Mouse (Mus musculus): ENCODE measurements around the gene H2-Ke6. TPM values are rescaled to one million over a fixed set of nuclear protein-coding genes. Genes with fewer than 3 reads are reported as not detected.

H2-Ke6 gene
- polyA plus RNA-seq, 1 experiment from 2014 or later: 57.7 TPM

- no peaks in the 10 kb centered on the region for H3K9me3 ChIP-seq (ENCODE audit: control insufficient read depth, low read length)
- H3K27ac ChIP-seq (replicated peaks in 1 of 2; ENCODE audit: control insufficient read depth in 1 of 2, insufficient read depth in 1 of 2, low read depth in 2 of 2, low read length in 2 of 2): no peak overlapping the region
- peaks cover 34% of the 10 kb centered on the region for H3K36me3 ChIP-seq (ENCODE audit: control insufficient read depth, insufficient read depth, low read length)
- ATAC-seq (ENCODE audit: insufficient number of reproducible peaks, insufficient read depth, low FRiP score, low read depth): no peak
- H3K9ac ChIP-seq (ENCODE audit: low read length): peak overlapping the region; percentile 92; the same call in 1 of the 2 replicates
- no peaks in the 10 kb centered on the region for H3K27me3 ChIP-seq (ENCODE audit: control insufficient read depth, insufficient read depth, low read length)
- H3K4me1 ChIP-seq (ENCODE audit: control insufficient read depth in 2 of 2, insufficient read depth in 2 of 2, low read length in 2 of 2): peaks cover 27 to 54% of the 10 kb centered on the region in 2 experiments
- H3K4me3 ChIP-seq (ENCODE audit: control insufficient read depth in 1 of 2, insufficient read depth in 1 of 2, low read depth in 1 of 2, low read length in 2 of 2): peak overlapping the region in 1 of 2 experiments; percentile 78; a peak in 1 of 4 replicates
- peak overlapping the region; percentile 81 for H3K4me2 ChIP-seq (ENCODE audit: low read length)
- WGBS: 86% methylated on average over 18 of the region's 18 CpGs
Observed at GRCm38 (mm10) chr17:34029150-34029889, 1.5 kb upstream of the H2-Ke6 start.

GRCm38 (mm10) chr17:34028501-34029149, 765 bp upstream of the H2-Ke6 start:
- Histone ChIP-seq H3K4me1 (ENCODE audit: control insufficient read depth in 2 of 2, insufficient read depth in 2 of 2, low read length in 2 of 2) (peaks cover 27 to 54% of the 10 kb centered on the region in 2 experiments), H3K36me3 (ENCODE audit: control insufficient read depth, insufficient read depth, low read length) (peaks cover 27% of the 10 kb centered on the region), H3K9ac (ENCODE audit: low read length) (no peak overlapping the region), H3K9me3 (ENCODE audit: control insufficient read depth, low read length) (no peaks in the 10 kb centered on the region), H3K27me3 (ENCODE audit: control insufficient read depth, insufficient read depth, low read length) (no peaks in the 10 kb centered on the region), H3K27ac (replicated peaks in 1 of 2; ENCODE audit: control insufficient read depth in 1 of 2, insufficient read depth in 1 of 2, low read depth in 2 of 2, low read length in 2 of 2) (peak overlapping the region in 1 of 2 experiments; percentile 82; a peak in 1 of 4 replicates), H3K4me2 (ENCODE audit: low read length) (peak overlapping the region; percentile 94; the same call in 1 of the 2 replicates), H3K4me3 (ENCODE audit: control insufficient read depth in 1 of 2, insufficient read depth in 1 of 2, low read depth in 1 of 2, low read length in 2 of 2) (no peak overlapping the region; a peak in 1 of 4 replicates)
- ATAC-seq (ENCODE audit: insufficient number of reproducible peaks, insufficient read depth, low FRiP score, low read depth): no peak
- WGBS: 74% methylated on average over 17 of the region's 17 CpGs

- H3K36me3 ChIP-seq (ENCODE audit: control insufficient read depth, insufficient read depth, low read length): peaks cover 33% of the 10 kb centered on the region
- no peak for ATAC-seq (ENCODE audit: insufficient number of reproducible peaks, insufficient read depth, low FRiP score, low read depth)
- no peaks in the 10 kb centered on the region for H3K27me3 ChIP-seq (ENCODE audit: control insufficient read depth, insufficient read depth, low read length)
- H3K4me3 ChIP-seq (ENCODE audit: control insufficient read depth in 1 of 2, insufficient read depth in 1 of 2, low read depth in 1 of 2, low read length in 2 of 2): peak overlapping the region; percentile 69 to 70
- no peaks in the 10 kb centered on the region for H3K9me3 ChIP-seq (ENCODE audit: control insufficient read depth, low read length)
- peak overlapping the region; percentile 34 to 82 for H3K27ac ChIP-seq (replicated peaks in 1 of 2; ENCODE audit: control insufficient read depth in 1 of 2, insufficient read depth in 1 of 2, low read depth in 2 of 2, low read length in 2 of 2)
- peaks cover 23 to 52% of the 10 kb centered on the region in 2 experiments for H3K4me1 ChIP-seq (ENCODE audit: control insufficient read depth in 2 of 2, insufficient read depth in 2 of 2, low read length in 2 of 2)
- 11% methylated on average over 30 of the region's 36 CpGs for WGBS
- peak overlapping the region; percentile 94 for H3K4me2 ChIP-seq (ENCODE audit: low read length)
- peak overlapping the region; percentile 82 for H3K9ac ChIP-seq (ENCODE audit: low read length)
Observed at GRCm38 (mm10) chr17:34026917-34027655, 774 bp downstream of the H2-Ke6 start.

- 44% methylated on average over 2 of the region's 2 CpGs for WGBS
- no peaks in the 10 kb centered on the region for H3K27me3 ChIP-seq (ENCODE audit: control insufficient read depth, insufficient read depth, low read length)
- H3K9me3 ChIP-seq (ENCODE audit: control insufficient read depth, low read length): no peaks in the 10 kb centered on the region
- H3K27ac ChIP-seq (replicated peaks in 1 of 2; ENCODE audit: control insufficient read depth in 1 of 2, insufficient read depth in 1 of 2, low read depth in 2 of 2, low read length in 2 of 2): no peak overlapping the region
- H3K4me3 ChIP-seq (ENCODE audit: control insufficient read depth in 1 of 2, insufficient read depth in 1 of 2, low read depth in 1 of 2, low read length in 2 of 2): no peak overlapping the region
- peaks cover 23 to 52% of the 10 kb centered on the region in 2 experiments for H3K4me1 ChIP-seq (ENCODE audit: control insufficient read depth in 2 of 2, insufficient read depth in 2 of 2, low read length in 2 of 2)
- H3K4me2 ChIP-seq (ENCODE audit: low read length): peak overlapping the region; percentile 94; the same call in 1 of the 2 replicates
- ATAC-seq (ENCODE audit: insufficient number of reproducible peaks, insufficient read depth, low FRiP score, low read depth): no peak
- peaks cover 41% of the 10 kb centered on the region for H3K36me3 ChIP-seq (ENCODE audit: control insufficient read depth, insufficient read depth, low read length)
- no peak overlapping the region for H3K9ac ChIP-seq (ENCODE audit: low read length)
Observed at GRCm38 (mm10) chr17:34026221-34026620, 1.6 kb downstream of the H2-Ke6 start.

GRCm38 (mm10) chr17:34025756-34026151, 2.1 kb downstream of the H2-Ke6 start:
- peaks cover 23 to 52% of the 10 kb centered on the region in 2 experiments for H3K4me1 ChIP-seq (ENCODE audit: control insufficient read depth in 2 of 2, insufficient read depth in 2 of 2, low read length in 2 of 2)
- H3K27me3 ChIP-seq (ENCODE audit: control insufficient read depth, insufficient read depth, low read length): no peaks in the 10 kb centered on the region
- H3K4me3 ChIP-seq (ENCODE audit: control insufficient read depth in 1 of 2, insufficient read depth in 1 of 2, low read depth in 1 of 2, low read length in 2 of 2): peak overlapping the region in 1 of 2 experiments; percentile 80; a peak in 1 of 4 replicates
- H3K9ac ChIP-seq (ENCODE audit: low read length): 0 out of 2 replicates have a peak overlapping the region, but pooled peaks have one; percentile 8
- H3K36me3 ChIP-seq (ENCODE audit: control insufficient read depth, insufficient read depth, low read length): peaks cover 46% of the 10 kb centered on the region
- no peak for ATAC-seq (ENCODE audit: insufficient number of reproducible peaks, insufficient read depth, low FRiP score, low read depth)
- H3K27ac ChIP-seq (replicated peaks in 1 of 2; ENCODE audit: control insufficient read depth in 1 of 2, insufficient read depth in 1 of 2, low read depth in 2 of 2, low read length in 2 of 2): no peak overlapping the region
- peak overlapping the region; percentile 95 for H3K4me2 ChIP-seq (ENCODE audit: low read length)
- WGBS: 18% methylated on average over 7 of the region's 7 CpGs
- no peaks in the 10 kb centered on the region for H3K9me3 ChIP-seq (ENCODE audit: control insufficient read depth, low read length)

GRCm38 (mm10) chr17:34024861-34025755, 2.8 kb downstream of the H2-Ke6 start:
- ATAC-seq (ENCODE audit: insufficient number of reproducible peaks, insufficient read depth, low FRiP score, low read depth): peak; percentile 3
- 1% methylated on average over 54 of the region's 57 CpGs for WGBS
- peak overlapping the region; percentile 80 to 88 for H3K4me3 ChIP-seq (ENCODE audit: control insufficient read depth in 1 of 2, insufficient read depth in 1 of 2, low read depth in 1 of 2, low read length in 2 of 2)
- H3K27ac ChIP-seq (replicated peaks in 1 of 2; ENCODE audit: control insufficient read depth in 1 of 2, insufficient read depth in 1 of 2, low read depth in 2 of 2, low read length in 2 of 2): peak overlapping the region; percentile 83 to 89
- H3K4me1 ChIP-seq (ENCODE audit: control insufficient read depth in 2 of 2, insufficient read depth in 2 of 2, low read length in 2 of 2): peaks cover 17 to 45% of the 10 kb centered on the region in 2 experiments
- no peaks in the 10 kb centered on the region for H3K27me3 ChIP-seq (ENCODE audit: control insufficient read depth, insufficient read depth, low read length)
- peaks cover 44% of the 10 kb centered on the region for H3K36me3 ChIP-seq (ENCODE audit: control insufficient read depth, insufficient read depth, low read length)
- H3K4me2 ChIP-seq (ENCODE audit: low read length): peak overlapping the region; percentile 95
- no peaks in the 10 kb centered on the region for H3K9me3 ChIP-seq (ENCODE audit: control insufficient read depth, low read length)
- H3K9ac ChIP-seq (ENCODE audit: low read length): peak overlapping the region; percentile 91
